Mouse (Mus musculus) thymus, adult 2 months (tissue): ENCODE measurements around the gene Rngtt. TPM values are rescaled to one million over a fixed set of nuclear protein-coding genes. Genes with fewer than 3 reads are reported as not detected.

ENCODE experiments used
- DNase-seq: peaks from one replicate; pipeline ENCODE4 v3.0.0; 2021
- H3K27ac ChIP-seq: fragments of 200-500 bp; 2 replicates; pipeline ENCODE4 v1.5.1; 2012; ENCODE audit warnings: low read length, control low read depth; ENCODE audit not compliant: control insufficient read depth, insufficient read depth
- H3K27me3 ChIP-seq: fragments of 200-500 bp; 2 replicates; pipeline ENCODE4 v1.6.1; 2012; ENCODE audit warnings: mild to moderate bottlenecking, low read length, moderate library complexity, mixed read lengths; ENCODE audit not compliant: control insufficient read depth, insufficient read depth
- H3K36me3 ChIP-seq: fragments of 200-500 bp; 2 replicates; pipeline ENCODE4 v1.6.1; 2012; ENCODE audit warnings: mild to moderate bottlenecking, low read length, moderate library complexity; ENCODE audit not compliant: control insufficient read depth, insufficient read depth
- H3K4me1 ChIP-seq: fragments of 200-500 bp; replicated peaks from 2 replicates; pipeline ENCODE4 v1.6.1; 2012; ENCODE audit warnings: low read length; ENCODE audit not compliant: control insufficient read depth, insufficient read depth
- H3K4me3 ChIP-seq: fragments of 200-500 bp; 2 replicates; pipeline ENCODE4 v1.5.1; 2012; ENCODE audit warnings: mild to moderate bottlenecking, low read length, control low read depth, moderate library complexity; ENCODE audit not compliant: control insufficient read depth, insufficient read depth
- CTCF ChIP-seq: fragments of 200-500 bp; IDR thresholded peaks from 2 replicates; pipeline ENCODE4 v1.5.1; 2012; ENCODE audit warnings: mild to moderate bottlenecking, control low read depth, low read length, moderate library complexity, borderline replicate concordance; ENCODE audit not compliant: control insufficient read depth, poor library complexity, insufficient read depth; ENCODE audit errors: extremely low read depth
- POLR2A ChIP-seq: fragments of 200-500 bp; IDR thresholded peaks from 2 replicates; pipeline ENCODE4 v1.6.1; 2012; ENCODE audit warnings: mild to moderate bottlenecking, low read length, control low read depth, moderate library complexity; ENCODE audit not compliant: control insufficient read depth, poor library complexity, insufficient read depth; ENCODE audit errors: extremely low read depth
- WGBS: fragments of 180-500 bp; shearing (Covaris S2); methylation state at CpG from one replicate; pipeline ENCODE4 v1.1.7; 2018; 5-methylcytosine and 5-hydroxymethylcytosine counted together
- polyA plus RNA-seq: library from polyadenylated mRNA; depleted of rRNA; stranded (reverse); fragments of >200 nt; gene quantifications from 2 replicates; pipeline ENCODE4 v1.2.3, GENCODE M21; 2012

The Rngtt gene
- polyA plus RNA-seq, 1 experiment, result 4.2 TPM

- Histone ChIP-seq H3K27me3 (no peaks in the 10 kb centered on the region), H3K4me1 (no peaks in the 10 kb centered on the region), H3K27ac (no peak overlapping the region), H3K4me3 (no peak overlapping the region), H3K36me3 (no peaks in the 10 kb centered on the region)
- WGBS, result 96% methylated on average over 3 of the region's 3 CpGs
- no peak for DNase-seq
- no peak for TF ChIP-seq CTCF
- no peak for TF ChIP-seq POLR2A
These were observed 155.8 kb downstream of the Rngtt start for GRCm38 (mm10) chr4:33465871-33466270.

DNA sequence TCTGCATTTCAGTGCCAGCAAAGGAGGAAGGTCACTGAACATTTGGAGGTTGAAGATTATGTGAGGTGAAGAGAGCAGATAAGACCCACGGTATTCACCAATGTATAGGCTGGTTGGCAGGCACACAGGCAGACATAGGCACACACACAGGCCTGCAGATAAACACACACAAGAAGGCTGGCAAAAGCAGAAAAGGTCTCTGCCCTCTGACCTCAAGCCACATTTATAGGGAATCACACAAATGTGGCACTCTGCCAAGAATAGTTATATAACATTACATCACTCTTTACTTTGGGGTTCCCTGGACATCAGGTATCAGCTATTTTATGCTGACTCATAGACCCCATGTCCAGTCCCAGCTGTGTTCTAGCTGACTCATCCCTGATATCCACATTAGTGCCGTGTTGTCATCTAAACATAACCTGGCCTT, 156.9 kb downstream of the Rngtt start:
- no peaks in the 10 kb centered on the region for H3K27me3 ChIP-seq
- H3K4me3 ChIP-seq, result no peak overlapping the region
- H3K36me3 ChIP-seq, result no peaks in the 10 kb centered on the region
- no peak overlapping the region for H3K27ac ChIP-seq
- no peaks in the 10 kb centered on the region for H3K4me1 ChIP-seq
- WGBS, result 82% methylated on average over 2 of the region's 2 CpGs
- TF ChIP-seq POLR2A, result no peak
- no peak for TF ChIP-seq CTCF
- DNase-seq, result no peak

DNA sequence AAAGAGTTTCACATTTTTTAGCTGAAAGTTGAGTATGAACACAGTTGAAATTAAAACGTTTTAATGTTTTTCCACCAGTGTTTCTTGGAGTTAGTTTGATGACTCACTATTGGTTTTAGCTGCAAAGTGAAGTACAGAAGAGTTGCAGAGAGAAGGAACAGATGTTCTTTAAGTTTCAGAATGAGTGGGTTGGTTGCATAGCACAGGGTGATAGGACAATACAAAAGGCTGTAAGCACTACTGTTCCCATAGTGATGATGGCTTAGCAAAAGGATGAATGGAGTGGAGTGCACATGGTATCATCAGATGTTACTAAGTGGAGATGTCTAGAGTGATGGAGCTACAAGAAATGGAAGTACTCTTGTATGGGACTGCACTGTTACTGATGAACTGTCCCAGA, 157.5 kb downstream of the Rngtt start:
- Histone ChIP-seq H3K4me3 (no peak overlapping the region), H3K36me3 (no peaks in the 10 kb centered on the region), H3K4me1 (no peaks in the 10 kb centered on the region), H3K27me3 (no peaks in the 10 kb centered on the region), H3K27ac (no peak overlapping the region)
- no peak for DNase-seq
- TF ChIP-seq CTCF, result no peak
- 66% methylated on average over 1 of the region's 1 CpGs for WGBS

DNA sequence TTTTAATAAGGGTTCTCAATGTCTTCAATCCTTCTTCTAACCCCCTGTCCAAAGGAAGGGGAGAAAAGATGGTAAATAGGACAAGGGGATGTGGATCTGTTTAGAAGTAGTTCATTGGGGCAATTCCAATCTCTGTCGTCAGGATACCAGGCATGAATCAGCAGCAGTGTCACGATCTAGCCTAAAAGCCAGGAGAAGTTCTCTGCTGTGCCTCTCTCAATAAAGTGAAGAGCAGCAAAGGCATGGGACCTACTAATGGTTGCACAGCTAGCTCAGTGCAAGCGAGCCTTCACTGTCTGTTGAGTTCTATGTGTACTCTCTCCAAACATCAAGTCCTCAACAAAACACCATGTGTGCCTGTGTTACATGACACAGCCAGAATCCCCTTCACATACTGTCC, 158.0 kb downstream of the Rngtt start:
- H3K27ac ChIP-seq, result no peak overlapping the region
- no peak overlapping the region for H3K4me3 ChIP-seq
- H3K4me1 ChIP-seq, result no peaks in the 10 kb centered on the region
- TF ChIP-seq CTCF (no peak), POLR2A (no peak)
- 100% methylated on average over 3 of the region's 3 CpGs for WGBS
- H3K36me3 ChIP-seq, result no peaks in the 10 kb centered on the region
- H3K27me3 ChIP-seq, result no peaks in the 10 kb centered on the region
- DNase-seq, result no peak

- Histone ChIP-seq H3K4me3 (no peak overlapping the region), H3K27ac (no peak overlapping the region), H3K36me3 (no peaks in the 10 kb centered on the region), H3K27me3 (no peaks in the 10 kb centered on the region), H3K4me1 (no peaks in the 10 kb centered on the region)
- DNase-seq, result no peak
- 94% methylated on average over 1 of the region's 1 CpGs for WGBS
- TF ChIP-seq CTCF (no peak), POLR2A (no peak)
These were observed 160.7 kb downstream of the Rngtt start for GRCm38 (mm10) chr4:33470671-33471302.

GRCm38 (mm10) chr4:33478011-33478785, 168.1 kb downstream of the Rngtt start:
- no peaks in the 10 kb centered on the region for H3K4me1 ChIP-seq
- H3K27me3 ChIP-seq, result no peaks in the 10 kb centered on the region
- H3K4me3 ChIP-seq, result no peak overlapping the region
- WGBS, result 95% methylated on average over 8 of the region's 8 CpGs
- TF ChIP-seq CTCF, result no peak
- no peak for TF ChIP-seq POLR2A
- no peaks in the 10 kb centered on the region for H3K36me3 ChIP-seq
- no peak for DNase-seq
- no peak overlapping the region for H3K27ac ChIP-seq
